Mouse (Mus musculus) neural tube, postnatal 0 days (tissue): Measurements from ENCODE around the gene Olfr473. TPM values are rescaled to one million over a fixed set of nuclear protein-coding genes. Genes with fewer than 3 reads are reported as not detected.

ENCODE experiments used
- polyA plus RNA-seq: library from polyadenylated mRNA; unstranded; fragments of >200 nt; fragmentation: Nextera tagmentation; extraction: Ambion mirVana; gene quantifications from 2 replicates; pipeline ENCODE4 v1.2.1, GENCODE M21; 2015

Gene Olfr473
- polyA plus RNA-seq, result not detected in 2 replicates

DNA sequence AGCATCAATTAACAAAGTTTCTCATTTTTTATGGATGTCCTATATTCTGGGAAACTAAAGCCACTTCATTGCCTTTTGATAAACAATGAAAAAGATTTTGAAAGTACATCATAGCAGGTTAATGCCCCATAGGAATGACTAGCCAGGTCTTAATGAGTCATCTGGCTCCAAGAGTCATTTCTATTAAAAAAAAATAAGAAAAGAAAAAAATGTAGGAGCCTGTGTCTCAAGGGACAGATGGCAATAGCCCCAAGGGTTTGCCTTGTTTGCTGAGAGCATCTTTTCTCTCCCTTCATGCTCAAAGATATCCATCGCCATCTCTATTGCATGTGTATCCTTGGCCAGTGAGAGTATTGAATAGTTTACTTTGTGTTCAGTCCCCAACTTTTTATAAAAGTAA is at the start of gene Olfr473:
Gene Olfr473 (plus strand): TSS at position 301 of the 400 bp plus-strand sequence.

DNA sequence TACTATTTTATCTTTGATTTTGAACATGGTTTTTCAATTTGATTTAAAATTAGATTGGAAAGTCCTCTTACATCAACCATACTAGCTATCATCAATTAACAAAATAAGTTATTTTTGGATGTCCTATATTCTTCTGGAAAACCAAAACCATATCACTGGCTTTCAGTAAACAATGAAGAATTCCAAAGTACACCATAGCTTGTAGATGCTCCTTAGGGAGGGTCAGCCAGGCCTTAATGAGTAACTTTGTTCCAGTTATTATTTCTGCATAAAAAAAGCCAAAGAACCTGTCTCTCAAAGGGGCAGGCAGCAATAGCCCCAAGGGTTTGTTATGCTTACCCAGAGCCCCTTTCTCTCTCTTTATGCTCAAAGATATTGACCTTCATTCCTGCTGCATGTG is 32.6 kb upstream of the Olfr473 start, which contains the start of gene Olfr472:
Gene Olfr472 (plus strand): TSS at position 301 of the 400 bp plus-strand sequence.

GRCm38 (mm10) chr7:107954343-107954742 is 24.1 kb downstream of the Olfr473 start, which contains the start of gene Olfr474:
Olfr474 (plus strand) TSS chr7:107954643.

DNA sequence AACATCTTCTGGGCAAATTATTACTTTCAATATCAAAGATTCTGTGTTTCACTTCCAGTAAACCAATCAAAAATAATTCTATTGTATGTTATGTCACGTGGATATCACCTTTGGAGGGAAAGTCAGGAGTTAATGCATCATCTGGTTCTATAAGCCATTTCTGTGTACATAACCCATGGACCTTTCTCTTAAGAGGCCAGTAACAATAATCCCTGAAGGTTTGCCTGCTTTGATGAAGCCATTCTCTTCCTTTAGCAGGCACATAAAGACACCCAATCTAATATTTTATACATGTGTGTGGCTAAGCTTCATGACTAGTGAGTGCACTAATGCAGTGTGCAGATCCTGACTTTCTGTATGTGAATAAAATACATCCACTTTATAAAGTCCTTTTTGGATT is 34.3 kb downstream of the Olfr473 start, which contains the start of gene Olfr476:
Gene Olfr476 (plus strand): TSS at position 301 of the 400 bp plus-strand sequence.

Other genes with a start within 250 kb of the Olfr473 start
- 0.22 and 0.46 TPM in 2 replicates for gene Cyb5r2, start 172.4 kb upstream of the Olfr473 start, polyA plus RNA-seq
- gene Ovch2, start 129.2 kb upstream of the Olfr473 start, polyA plus RNA-seq, result not detected in 2 replicates
- gene Olfr467, start 118.2 kb upstream of the Olfr473 start, polyA plus RNA-seq, result not detected in 2 replicates
- gene Olfr469, start 104.9 kb upstream of the Olfr473 start, polyA plus RNA-seq, result not detected in 2 replicates
- not detected in 2 replicates for gene Olfr470, start 83.0 kb upstream of the Olfr473 start, polyA plus RNA-seq
- not detected in 2 replicates for gene Olfr472, start 32.5 kb upstream of the Olfr473 start, polyA plus RNA-seq
- not detected in 2 replicates for gene Olfr474, start 24.2 kb downstream of the Olfr473 start, polyA plus RNA-seq
- gene Olfr476, start 34.4 kb downstream of the Olfr473 start, polyA plus RNA-seq, result not detected in 2 replicates
- gene Olfr477, start 56.2 kb downstream of the Olfr473 start, polyA plus RNA-seq, result not detected in 2 replicates
- gene Olfr478, start 103.5 kb downstream of the Olfr473 start, polyA plus RNA-seq, result not detected in 2 replicates
- not detected in 2 replicates for gene Olfr479, start 120.2 kb downstream of the Olfr473 start, polyA plus RNA-seq
- gene Olfr480, start 136.9 kb downstream of the Olfr473 start, polyA plus RNA-seq, result not detected in 2 replicates
- not detected in 2 replicates for gene Olfr481, start 149.4 kb downstream of the Olfr473 start, polyA plus RNA-seq
- 0.06 and 0.10 TPM in 2 replicates for gene Olfr482, start 167.1 kb downstream of the Olfr473 start, polyA plus RNA-seq
- not detected in 2 replicates for gene Olfr483, start 170.4 kb downstream of the Olfr473 start, polyA plus RNA-seq
- gene Olfr484, start 197.0 kb downstream of the Olfr473 start, polyA plus RNA-seq, result not detected in 2 replicates
- not detected in 2 replicates for gene Olfr485, start 229.4 kb downstream of the Olfr473 start, polyA plus RNA-seq
- not detected in 2 replicates for gene Olfr486, start 242.3 kb downstream of the Olfr473 start, polyA plus RNA-seq